In the genomic region with DNA sequence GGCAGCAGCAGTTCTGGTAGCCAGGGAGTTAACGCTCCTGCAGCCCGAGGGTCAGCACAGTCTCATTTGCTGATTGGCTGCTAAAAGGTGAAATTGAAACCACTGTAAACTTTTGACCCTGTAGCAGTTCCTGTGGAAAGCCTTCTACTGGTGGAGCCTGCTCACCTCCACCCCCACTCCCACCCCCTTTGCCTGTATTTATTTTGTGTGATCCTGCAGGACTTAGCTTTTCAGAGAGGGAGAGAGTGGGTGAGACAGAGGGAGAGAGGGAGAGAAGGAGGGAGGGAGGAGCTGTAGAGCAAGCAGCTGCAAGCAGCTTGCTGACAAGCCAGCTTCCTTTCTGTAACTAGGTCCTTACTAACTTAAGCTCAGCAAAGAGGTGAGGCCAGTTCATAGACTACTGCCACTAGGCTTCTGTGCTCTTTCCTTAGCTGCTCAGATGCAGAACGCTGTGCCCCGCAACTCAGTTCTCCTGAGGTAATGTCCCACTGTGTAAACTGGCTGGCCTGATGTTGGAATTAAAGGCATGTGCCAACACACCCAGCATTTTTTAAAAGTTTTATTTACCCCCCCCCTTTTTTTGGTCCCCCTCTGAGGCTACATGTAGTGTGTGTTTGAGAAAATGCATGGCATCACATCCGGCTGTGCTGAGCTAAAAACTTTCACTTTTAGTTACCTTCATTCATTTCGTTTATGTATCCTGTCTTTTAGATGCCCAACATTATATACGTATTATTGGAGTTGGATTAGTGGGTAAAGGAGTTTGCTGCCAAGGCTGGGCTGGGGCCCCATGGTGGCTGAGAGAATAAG, we compare ENCODE assay signal across 8 mouse cellular contexts. TPM values are rescaled to one million over a fixed set of nuclear protein-coding genes. Genes with fewer than 3 reads are reported as not detected.
A peak's percentile ranks its signal among the peaks of the same experiment; 100 is the strongest.
DNase-seq lines count a peak whose midpoint lies in the region; ATAC-seq and TF ChIP-seq lines count a peak whose summit lies in the region.

No protein-coding gene starts in this region.

- no peaks in the 10 kb centered on the region for H3K9me3 ChIP-seq in G1E (replicated peaks)
- no peaks in the 10 kb centered on the region for H3K9me3 ChIP-seq in liver, embryonic 12.5 days (replicated peaks)

- H3K4me3 ChIP-seq in G1E (ENCODE audit: low read depth, low read length) = peak overlapping the region; percentile 29; the same call in 1 of the 2 replicates
- peak overlapping the region; percentile 25 for H3K4me3 ChIP-seq in liver, embryonic 12.5 days
- peak overlapping the region; percentile 4 for H3K4me3 ChIP-seq in myocyte

- intact Hi-C loops in gastrocnemius, postnatal 14 days (cut with DNase I; ENCODE audit: low total_unique reads) = no loop called here

- peaks cover 13% of the 10 kb centered on the region; the same call in 1 of the 2 replicates for H3K27me3 ChIP-seq in G1E (ENCODE audit: insufficient read depth, low read length)
- H3K27me3 ChIP-seq in liver, embryonic 12.5 days (replicated peaks) = no peaks in the 10 kb centered on the region
- no peaks in the 10 kb centered on the region for H3K27me3 ChIP-seq in myocyte (ENCODE audit: control insufficient read depth, insufficient read depth, insufficient read length)

- peak; percentile 86 for ATAC-seq in G1E (ENCODE audit: extremely low read depth, insufficient number of reproducible peaks, low FRiP score, poor library complexity, severe bottlenecking)
- ATAC-seq in liver, embryonic 12.5 days = peak; percentile 63

- peaks cover 23% of the 10 kb centered on the region for H3K79me2 ChIP-seq in myocyte (ENCODE audit: control insufficient read depth, insufficient read depth)

- H3K36me3 ChIP-seq in G1E (replicated peaks) (no peaks in the 10 kb centered on the region), myocyte (ENCODE audit: control insufficient read depth, insufficient read depth) (no peaks in the 10 kb centered on the region)
- H3K36me3 ChIP-seq in liver, embryonic 12.5 days = no peaks in the 10 kb centered on the region

- H3K4me2 ChIP-seq in liver, embryonic 12.5 days = peak overlapping the region; percentile 63
- H3K4me2 ChIP-seq in myocyte (ENCODE audit: low read depth) = peak overlapping the region; percentile 97

- peak overlapping the region; percentile 12; the same call in 1 of the 2 replicates for H3K9ac ChIP-seq in liver, embryonic 12.5 days

- peak; percentile 48 for DNase-seq in G1E (ENCODE audit: low spot score)
- DNase-seq in brain, adult 2 months (ENCODE audit: low read depth, low spot score) = peak; percentile 90
- DNase-seq in gastrocnemius, postnatal 14 days = peak; percentile 56
- DNase-seq in induced T-regulatory cell, adult 2 months (ENCODE audit: low read depth) = peak; percentile 82
- peak; percentile 69 for DNase-seq in thymus, postnatal 0 days (ENCODE audit: low spot score)
- DNase-seq in cerebellum, postnatal 4 days (ENCODE audit: low spot score in 2 of 2) = no peak

- no peak for TF ChIP-seq POLR2A in myocyte (IDR thresholded peaks at IDR 0.05; ENCODE audit: insufficient read length, low read depth)

- no peak for TF ChIP-seq CTCF in G1E (IDR thresholded peaks at IDR 0.05; ENCODE audit: low read depth, low read length)

- WGBS in liver, embryonic 12.5 days (ENCODE audit: insufficient replicate concordance) = 40% methylated on average over 7 of the region's 7 CpGs

- H3ac ChIP-seq in myocyte (ENCODE audit: control insufficient read depth, insufficient read length) = no peak overlapping the region

- H3K4me1 ChIP-seq in G1E (ENCODE audit: insufficient read depth, low read depth, low read length) = peaks cover 19% of the 10 kb centered on the region
- peaks cover 42% of the 10 kb centered on the region for H3K4me1 ChIP-seq in liver, embryonic 12.5 days

- peak overlapping the region; percentile 65 for H3K27ac ChIP-seq in liver, embryonic 12.5 days

TF ChIP-seq in myocyte, 11 proteins besides CTCF, POLR2A, EP300 and RAD21:
- TF ChIP-seq TCF12 (IDR thresholded peaks at IDR 0.05; ENCODE audit: insufficient read depth, poor library complexity, severe bottlenecking) (no peak), MYOG (IDR thresholded peaks at IDR 0.05; ENCODE audit: control insufficient read depth in 1 of 3, insufficient read depth in 1 of 3, insufficient read length in 2 of 3, low read depth in 2 of 3) (peak in 2 of 3 experiments; percentile 46 to 56), MYOD1 (IDR thresholded peaks at IDR 0.05; ENCODE audit: control insufficient read depth in 1 of 3, insufficient read length in 2 of 3, low read depth in 2 of 3) (peak in 2 of 3 experiments; percentile 40 to 79)

RNA-seq across cellular contexts. Expression of a gene that starts 38.9 kb away (rescaled TPM):
- total RNA-seq in G1E (2014; fragmentation: Nextera tagmentation) (16.6 and 17.9 TPM in 2 replicates), G1E (2017) (13.6 and 14.6 TPM in 2 replicates)
- polyA plus RNA-seq in G1E (2012) (6.4 and 8.2 TPM in 2 replicates), myocyte (2012; fragmentation: generic; extraction: Trizol) (5.8 TPM)
- 10 to 100 TPM; 11.1 to 13.9 TPM for total RNA-seq in gastrocnemius, postnatal 14 days (2021)
- 8.1 and 8.3 TPM in 2 replicates for polyA plus RNA-seq in liver, embryonic 12.5 days (2016; fragmentation: Nextera tagmentation; extraction: Ambion mirVana)
- 18.2 and 20.4 TPM in 2 replicates for polyA plus RNA-seq in thymus, postnatal 0 days (2015; fragmentation: Nextera tagmentation; extraction: Ambion mirVana)

Comparison
In these comparisons a context has a peak if more than half of its experiments do, and no peak if none do; other contexts are left out.
1. DNase-seq: peak in G1E (single experiment), brain, adult 2 months (single experiment), gastrocnemius, postnatal 14 days (single experiment), induced T-regulatory cell, adult 2 months (single experiment) and thymus, postnatal 0 days (single experiment); none in cerebellum, postnatal 4 days (0 of 2).
2. Peak in every context shown above with its lines, with median percentiles within 50 percentile points of each other: H3K4me3 ChIP-seq.